Mouse (Mus musculus): ENCODE measurements at regions not wholly inside any gene's neighbourhood (a gene's known extent, or its start where the extent isn't known, plus 50 kb on each side); places are given as distances from the start of the nearest gene placed in this dataset.

DNA sequence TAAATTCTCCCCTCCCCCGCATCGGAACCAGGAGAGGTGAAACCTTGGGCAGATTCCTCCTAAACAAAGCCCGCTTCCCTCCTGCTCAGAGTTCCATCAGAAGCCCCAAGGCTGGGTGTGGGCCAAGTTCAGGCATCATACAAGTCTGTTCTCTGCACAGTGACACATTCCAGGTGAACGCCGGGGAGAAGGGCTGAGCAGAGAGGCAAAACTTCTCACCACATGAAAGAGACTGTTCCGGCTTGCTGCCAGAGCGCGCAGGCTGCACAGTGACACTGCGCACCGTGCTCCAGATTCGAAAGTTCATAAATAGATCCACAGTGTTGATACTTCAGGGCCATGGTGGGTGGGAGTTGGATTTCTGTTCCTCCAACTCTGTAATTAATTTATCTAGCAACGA, 171.1 kb upstream of the Rpl34 start:
- DNase-seq (ENCODE audit: low spot score in 2 of 2): peak; percentile 19 to 29
- intact Hi-C loops (cut with DNase I): no loop called here

DNA sequence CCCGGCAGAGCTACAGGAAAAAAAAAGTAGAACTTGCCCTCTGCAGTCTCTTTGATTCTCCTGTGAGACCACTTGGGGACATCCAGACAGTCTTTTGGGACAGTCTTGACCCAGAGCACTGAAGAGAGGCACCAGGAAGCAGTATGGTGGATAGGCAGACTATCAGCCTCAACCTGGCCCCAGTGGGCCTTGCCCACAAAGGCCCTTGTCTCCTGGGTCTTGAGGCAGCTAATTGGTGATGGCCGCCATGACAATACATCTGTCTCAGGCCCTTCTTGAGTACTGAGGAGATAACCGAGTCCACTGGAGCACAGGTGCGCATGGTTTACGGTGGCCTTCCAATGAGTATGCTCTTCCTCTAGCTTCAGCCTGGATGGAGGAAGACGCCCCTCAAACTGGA, 170.6 kb upstream of the Rpl34 start:
- intact Hi-C loops (cut with DNase I): no loop called here
- no peak for DNase-seq (ENCODE audit: low spot score in 2 of 2)

GRCm38 (mm10) chr3:130900054-130900840, 170.0 kb upstream of the Rpl34 start:
- DNase-seq (ENCODE audit: low spot score in 2 of 2): peak; percentile 16 to 17
- intact Hi-C loops (cut with DNase I): no loop called here

- intact Hi-C loops (cut with DNase I): loop anchor here (5.0 kb wide), 1 partner anchor 343 kb away; no protein-coding TSS in a partner anchor
- no peak for DNase-seq (ENCODE audit: low spot score in 2 of 2)
Measured at GRCm38 (mm10) chr3:130894168-130894814, 164.1 kb upstream of the Rpl34 start.

GRCm38 (mm10) chr3:130891310-130891709, 161.1 kb upstream of the Rpl34 start:
- intact Hi-C loops (cut with DNase I): loop anchor here (5.0 kb wide), 1 partner anchor 346 kb away; no protein-coding TSS in a partner anchor

DNA sequence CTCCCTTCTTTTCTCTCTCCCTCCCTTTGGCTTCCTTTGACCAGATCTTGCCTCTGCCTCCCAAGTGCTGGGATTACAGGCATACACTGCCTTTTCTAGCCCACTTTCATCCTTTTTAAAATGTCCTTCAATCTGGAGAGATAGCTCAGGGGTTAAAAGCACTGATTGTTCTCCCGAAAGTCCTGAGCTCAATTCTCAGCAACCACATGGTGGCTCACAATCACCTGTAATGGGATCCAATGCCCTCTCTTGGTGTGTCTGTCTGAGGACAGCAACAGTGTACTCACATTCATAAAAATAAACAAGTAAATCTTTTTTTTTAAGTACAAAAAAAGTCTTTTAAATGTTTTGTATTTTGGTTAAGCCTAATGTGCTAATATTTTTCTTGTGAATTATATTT, 158.4 kb upstream of the Rpl34 start:
- intact Hi-C loops (cut with DNase I): no loop called here
- no peak for DNase-seq (ENCODE audit: low spot score in 2 of 2)

More at GRCm38 (mm10) chr3:130891310-130891709, 161.1 kb upstream of the Rpl34 start:
- no peak for DNase-seq (ENCODE audit: low spot score in 2 of 2)

DNA sequence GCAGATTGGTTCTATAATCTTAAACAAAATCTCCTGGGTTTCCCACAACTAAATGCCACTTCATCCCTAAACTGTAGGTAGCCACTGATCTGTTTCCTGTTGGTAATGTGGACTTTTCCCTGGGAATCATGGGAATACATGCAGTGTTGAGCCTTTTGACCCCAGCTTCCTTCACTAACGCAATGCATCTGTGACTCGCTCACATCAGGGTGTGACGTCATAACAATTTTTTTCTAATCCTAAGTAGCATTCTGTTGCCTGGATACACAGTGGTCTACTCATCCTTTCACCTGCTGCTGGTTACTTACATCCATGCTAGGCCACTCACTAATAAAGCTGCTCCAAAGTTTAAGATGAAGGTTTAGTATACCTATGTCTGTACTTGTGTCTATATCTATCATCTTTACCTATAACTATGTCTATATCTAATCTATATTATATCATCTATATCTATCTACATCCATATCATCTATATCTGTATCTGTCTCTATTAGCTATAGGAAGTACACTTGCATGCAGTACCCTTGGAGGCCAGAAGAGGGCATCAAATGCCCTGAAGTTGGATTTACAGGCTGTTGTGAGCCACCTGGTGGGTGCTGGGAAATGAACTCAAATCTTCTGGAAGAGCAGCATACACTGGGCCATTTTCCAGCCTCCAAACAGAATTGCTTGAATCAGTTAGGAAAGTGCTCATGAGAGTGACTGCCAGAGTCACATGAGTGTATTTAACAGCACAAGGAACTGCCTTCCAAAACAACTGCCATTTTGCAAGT, 157.5 kb upstream of the Rpl34 start:
- intact Hi-C loops (cut with DNase I): no loop called here
- DNase-seq (ENCODE audit: low spot score in 2 of 2): no peak

- no peak for DNase-seq (ENCODE audit: low spot score in 2 of 2)
- intact Hi-C loops (cut with DNase I): no loop called here
Measured at GRCm38 (mm10) chr3:130885974-130886373, 155.8 kb upstream of the Rpl34 start.

GRCm38 (mm10) chr3:130884393-130884792, 154.2 kb upstream of the Rpl34 start:
- DNase-seq (ENCODE audit: low spot score in 2 of 2): no peak
- intact Hi-C loops (cut with DNase I): no loop called here

DNA sequence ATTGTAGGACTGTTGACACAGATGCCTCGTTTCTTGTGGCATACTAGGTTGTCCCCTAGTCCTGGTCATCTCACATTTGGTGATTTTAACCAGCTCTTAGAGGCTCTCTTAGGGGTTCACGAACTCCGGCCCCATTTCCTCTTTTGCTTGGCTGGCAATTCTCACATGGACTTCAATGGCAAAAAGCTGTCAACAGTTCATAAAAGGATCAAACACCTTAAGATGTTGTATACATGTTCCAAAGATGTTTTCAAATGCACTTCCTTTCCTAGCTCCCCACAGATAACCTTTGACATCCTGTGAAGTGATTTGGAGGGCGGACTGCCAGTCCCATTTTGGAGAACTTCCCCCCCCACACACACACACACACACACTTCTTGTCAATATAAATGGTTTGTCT, 153.7 kb upstream of the Rpl34 start:
- no peak for DNase-seq (ENCODE audit: low spot score in 2 of 2)
- intact Hi-C loops (cut with DNase I): no loop called here

DNA sequence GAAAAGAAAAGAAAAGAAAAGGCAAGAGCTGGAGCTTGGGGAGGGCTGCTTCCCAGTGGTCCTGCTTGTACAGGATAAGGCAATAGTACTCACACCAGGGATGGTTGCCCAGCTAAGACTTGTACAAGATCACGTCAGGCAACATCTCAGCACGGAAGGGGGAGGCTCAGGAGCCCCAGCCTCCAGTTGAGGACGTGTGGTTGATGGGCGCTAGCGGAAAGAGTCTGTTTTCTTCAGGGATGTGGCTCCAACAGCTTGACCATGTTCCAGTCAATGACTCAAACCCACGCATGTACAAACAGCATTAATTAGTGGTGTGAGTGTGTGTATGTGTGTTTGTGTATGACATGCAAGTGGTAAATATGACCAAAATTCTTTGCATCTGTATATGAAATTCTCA, 153.1 kb upstream of the Rpl34 start:
- intact Hi-C loops (cut with DNase I): no loop called here

DNA sequence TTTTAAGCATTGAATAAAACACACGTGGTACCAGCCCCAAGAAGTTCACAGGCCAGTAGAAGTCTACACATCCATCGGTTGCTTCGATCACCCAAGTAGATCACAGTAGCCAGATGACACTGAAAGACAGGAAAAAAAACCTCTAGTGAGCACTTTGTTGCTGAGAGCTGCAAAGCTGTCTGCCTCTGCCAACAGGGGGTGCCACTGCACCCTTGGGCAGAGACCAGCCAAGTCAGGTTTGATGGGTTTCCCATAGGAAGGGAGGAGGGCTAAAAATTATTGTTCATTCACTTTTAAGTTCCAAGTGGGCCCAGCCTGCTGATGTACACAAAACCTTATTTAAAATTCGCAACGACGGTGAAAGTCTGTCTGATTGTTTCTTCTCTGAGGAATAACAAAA, 150.3 kb upstream of the Rpl34 start:
- DNase-seq (ENCODE audit: low spot score in 2 of 2): no peak
- intact Hi-C loops (cut with DNase I): no loop called here

More for the DNA sequence above, 153.1 kb upstream of the Rpl34 start:
- no peak for DNase-seq (ENCODE audit: low spot score in 2 of 2)

DNA sequence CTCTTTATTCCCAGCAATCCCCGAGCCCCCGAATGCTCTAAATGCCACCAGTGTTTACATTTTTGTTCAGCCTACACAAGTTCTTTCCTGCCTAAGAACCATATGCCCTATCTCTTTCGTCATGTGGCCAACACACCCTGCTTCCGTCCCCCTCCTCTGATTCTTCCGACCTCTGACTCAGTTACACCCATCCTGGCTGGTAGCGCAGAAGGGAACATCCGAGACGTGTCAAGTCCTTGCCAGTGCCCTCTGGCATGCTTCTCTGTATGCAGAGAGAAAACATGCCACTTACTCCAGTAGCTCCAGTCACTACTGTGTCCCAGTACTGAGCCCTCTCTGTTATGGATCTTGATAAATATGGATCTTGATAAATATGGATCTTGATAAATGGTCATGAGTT, 149.3 kb upstream of the Rpl34 start:
- no peak for DNase-seq (ENCODE audit: low spot score in 2 of 2)
- intact Hi-C loops (cut with DNase I): no loop called here

GRCm38 (mm10) chr3:130878834-130879233, 148.6 kb upstream of the Rpl34 start:
- DNase-seq (ENCODE audit: low spot score in 2 of 2): no peak
- intact Hi-C loops (cut with DNase I): no loop called here

GRCm38 (mm10) chr3:130877981-130878380, 147.8 kb upstream of the Rpl34 start:
- intact Hi-C loops (cut with DNase I): no loop called here

DNA sequence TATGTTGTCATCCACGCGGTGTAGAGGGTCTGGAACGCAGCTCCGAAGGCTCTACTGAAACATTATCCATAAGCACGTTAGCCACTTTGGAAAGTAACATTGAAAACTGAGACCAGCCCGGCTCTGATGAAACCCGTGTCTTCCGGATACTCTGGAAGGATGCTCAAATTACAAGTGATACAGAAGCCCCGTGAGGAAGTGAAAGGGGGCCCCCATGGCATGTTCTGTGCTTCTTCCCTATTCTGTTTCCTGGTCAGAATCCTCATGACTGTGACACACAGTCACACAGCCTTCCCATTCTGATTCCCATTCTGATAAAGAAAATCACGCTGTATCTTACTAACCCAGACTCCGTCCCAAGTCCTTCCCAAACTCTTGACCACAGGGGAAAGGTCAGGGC, 143.5 kb upstream of the Rpl34 start:
- intact Hi-C loops (cut with DNase I): no loop called here
- peak in 1 of 2 experiments; percentile 23 for DNase-seq (ENCODE audit: low spot score in 2 of 2)

More at GRCm38 (mm10) chr3:130877981-130878380, 147.8 kb upstream of the Rpl34 start:
- DNase-seq (ENCODE audit: low spot score in 2 of 2): no peak

DNA sequence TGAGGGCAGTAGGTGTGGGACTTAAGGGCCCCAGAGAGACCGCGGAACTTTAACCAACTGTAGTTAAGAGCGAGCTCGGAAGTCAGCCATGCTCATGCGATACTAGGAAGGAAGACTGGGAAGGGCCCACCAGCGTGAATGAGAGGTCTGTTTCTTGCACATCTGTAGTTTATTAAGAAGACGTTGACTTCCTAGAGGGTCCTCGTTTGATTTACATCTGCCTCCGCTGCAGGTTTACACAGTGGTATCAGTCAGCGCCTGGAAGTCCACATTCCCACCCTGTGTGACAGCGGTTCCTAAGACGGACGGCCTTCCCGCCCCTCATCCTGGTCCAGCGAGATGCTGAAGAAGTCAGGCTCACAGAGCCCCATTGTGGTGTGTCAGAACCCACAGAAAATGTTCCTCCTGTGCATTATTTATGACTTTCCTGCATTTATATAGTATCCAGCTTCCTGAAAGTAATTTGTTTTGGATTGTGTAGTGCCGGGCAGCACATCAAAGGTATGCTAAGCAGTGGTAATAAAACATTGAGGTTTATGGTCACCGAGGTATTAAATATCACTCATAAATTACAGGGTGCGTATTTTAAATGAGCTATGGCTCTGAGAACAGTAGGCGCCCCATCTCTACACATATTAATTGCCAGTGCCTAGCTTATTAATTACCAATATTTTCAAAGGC, 136.9 kb upstream of the Rpl34 start:
- intact Hi-C loops (cut with DNase I): no loop called here
- DNase-seq (ENCODE audit: low spot score in 2 of 2): no peak

- intact Hi-C loops (cut with DNase I): no loop called here
- DNase-seq (ENCODE audit: low spot score in 2 of 2): no peak
Measured at GRCm38 (mm10) chr3:130864783-130865182, 134.6 kb upstream of the Rpl34 start.

DNA sequence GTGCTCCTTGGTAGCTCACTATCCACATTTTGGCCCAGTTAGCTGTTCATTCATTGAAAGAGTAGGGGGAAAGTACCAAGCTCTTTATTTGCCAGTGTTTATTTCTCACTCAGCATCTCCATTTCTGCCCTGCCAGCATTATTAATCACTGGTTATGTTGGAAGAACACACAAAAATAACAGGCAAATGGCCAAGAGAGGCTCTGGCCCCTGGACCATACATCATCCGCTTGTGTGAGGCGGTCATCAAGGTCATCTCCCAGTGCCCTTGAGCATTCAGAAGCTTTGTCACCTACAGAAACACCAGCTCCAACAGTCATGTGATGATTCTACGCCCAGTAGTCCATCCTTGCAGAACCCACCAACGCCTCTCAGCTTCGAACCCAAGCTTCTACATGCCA, 133.2 kb upstream of the Rpl34 start:
- intact Hi-C loops (cut with DNase I): no loop called here

DNA sequence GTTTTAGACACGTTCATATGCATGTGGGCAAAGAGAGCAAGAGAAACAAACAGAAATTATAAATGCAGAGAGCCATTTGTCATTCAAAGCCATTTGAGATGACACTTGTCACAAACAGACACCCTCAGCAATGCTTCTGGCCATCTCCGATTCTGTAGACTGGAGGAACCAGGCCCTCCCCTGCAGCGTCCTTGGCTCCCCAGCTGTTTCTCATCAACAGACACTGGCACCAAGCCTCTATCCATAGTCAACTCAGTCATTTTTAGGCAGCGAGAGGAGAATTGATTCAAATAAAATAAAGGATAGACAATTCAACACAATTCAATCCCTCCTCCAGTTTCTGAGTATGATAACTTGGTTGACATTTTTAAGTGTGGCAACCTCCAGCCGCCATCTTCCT, 130.1 kb upstream of the Rpl34 start:
- intact Hi-C loops (cut with DNase I): no loop called here
- DNase-seq (ENCODE audit: low spot score in 2 of 2): no peak

More for the DNA sequence above, 133.2 kb upstream of the Rpl34 start:
- DNase-seq (ENCODE audit: low spot score in 2 of 2): no peak
